Mouse (Mus musculus) lung, adult 2 months (tissue): Measurements from ENCODE around the gene 2310030G06Rik.

Experiments
- CTCF ChIP-seq: fragments of 200-500 bp; IDR thresholded peaks from 2 replicates; pipeline ENCODE4 v1.5.1; 2011; ENCODE audit warnings: mild to moderate bottlenecking, low read length, control low read depth; ENCODE audit not compliant: insufficient read depth
- POLR2A ChIP-seq: fragments of 200-500 bp; IDR thresholded peaks from 2 replicates; pipeline ENCODE4 v1.6.1; 2011; ENCODE audit warnings: low read depth, mild to moderate bottlenecking, control low read depth, low read length, borderline replicate concordance; ENCODE audit errors: extremely low read depth

- TF ChIP-seq CTCF (no peak), POLR2A (no peak)
Measured at GRCm38 (mm10) chr9:50698418-50699409, 47.6 kb downstream of the 2310030G06Rik start.
